Mouse (Mus musculus) mature B cell (primary cell): ENCODE measurements around the gene Mocs2.

ENCODE experiments used
- in situ Hi-C: fragments of 300-500 bp; cut with MboI; formaldehyde crosslinking; loops from 2 replicates; pipeline ENCODE4 v1.14.3; 2019

Mocs2 gene

GRCm38 (mm10) chr13:114817751-114818360 lies at the start of gene Mocs2:
Mocs2 (plus strand) TSS chr13:114818236.
- in situ Hi-C loops, result no loop called here

- in situ Hi-C loops, result loop anchor here (25.0 kb wide), 1 partner anchor 904 kb away; no protein-coding TSS in a partner anchor
Observed at GRCm38 (mm10) chr13:114791511-114791910, 26.5 kb upstream of the Mocs2 start.

- in situ Hi-C loops, result loop anchor here (25.0 kb wide), 1 partner anchor 906 kb away; no protein-coding TSS in a partner anchor
Observed at GRCm38 (mm10) chr13:114793250-114794030, 24.6 kb upstream of the Mocs2 start.

GRCm38 (mm10) chr13:114801857-114802256 lies 16.2 kb upstream of the Mocs2 start:
- in situ Hi-C loops, result no loop called here

- in situ Hi-C loops, result no loop called here
Observed at GRCm38 (mm10) chr13:114802971-114803370, 15.1 kb upstream of the Mocs2 start.

- in situ Hi-C loops, result no loop called here
Observed at GRCm38 (mm10) chr13:114809624-114810210, 8.3 kb upstream of the Mocs2 start.

- in situ Hi-C loops, result no loop called here
Observed at GRCm38 (mm10) chr13:114818513-114818912, 477 bp downstream of the Mocs2 start.

- in situ Hi-C loops, result no loop called here
Observed at GRCm38 (mm10) chr13:114822871-114823270, 4.8 kb downstream of the Mocs2 start.

GRCm38 (mm10) chr13:114825377-114825855 lies 7.4 kb downstream of the Mocs2 start:
- in situ Hi-C loops, result loop anchor here (25.0 kb wide), 1 partner anchor 262 kb away; the partner anchor contains the start of gene Pelo

- in situ Hi-C loops, result loop anchor here (10.0 to 25.0 kb wide), 2 partner anchors 103 to 256 kb away; partner anchors contain the start of genes Itga2 and Pelo
Observed at GRCm38 (mm10) chr13:114831367-114831833, 13.4 kb downstream of the Mocs2 start.

- in situ Hi-C loops, result loop anchor here (10.0 to 25.0 kb wide), 2 partner anchors 102 to 255 kb away; partner anchors contain the start of genes Itga2 and Pelo
Observed at GRCm38 (mm10) chr13:114832761-114833160, 14.7 kb downstream of the Mocs2 start.

- in situ Hi-C loops, result loop anchor here (10.0 to 25.0 kb wide), 2 partner anchors 101 to 254 kb away; partner anchors contain the start of genes Itga2 and Pelo
Observed at GRCm38 (mm10) chr13:114833351-114833750, 15.3 kb downstream of the Mocs2 start.

- in situ Hi-C loops, result loop anchor here (10.0 to 25.0 kb wide), 2 partner anchors 100 to 253 kb away; partner anchors contain the start of genes Itga2 and Pelo
Observed at GRCm38 (mm10) chr13:114834580-114834979, 16.5 kb downstream of the Mocs2 start.

- in situ Hi-C loops, result loop anchor here (10.0 to 25.0 kb wide), 2 partner anchors 98 to 250 kb away; partner anchors contain the start of genes Itga2 and Pelo
Observed at GRCm38 (mm10) chr13:114837061-114837460, 19.0 kb downstream of the Mocs2 start.

GRCm38 (mm10) chr13:114838535-114838990 lies 20.5 kb downstream of the Mocs2 start:
- in situ Hi-C loops, result loop anchor here (10.0 to 25.0 kb wide), 2 partner anchors 96 to 249 kb away; partner anchors contain the start of genes Itga2 and Pelo

- in situ Hi-C loops, result loop anchor here (10.0 to 25.0 kb wide), 2 partner anchors 96 to 248 kb away; partner anchors contain the start of genes Itga2 and Pelo
Observed at GRCm38 (mm10) chr13:114839098-114839497, 21.1 kb downstream of the Mocs2 start.

GRCm38 (mm10) chr13:114840545-114840944 lies 22.5 kb downstream of the Mocs2 start:
- in situ Hi-C loops, result loop anchor here (25.0 kb wide), 1 partner anchor 247 kb away; the partner anchor contains the start of gene Pelo

GRCm38 (mm10) chr13:114843318-114843717 lies 25.3 kb downstream of the Mocs2 start:
- in situ Hi-C loops, result loop anchor here (25.0 kb wide), 1 partner anchor 244 kb away; the partner anchor contains the start of gene Pelo

- in situ Hi-C loops, result loop anchor here (25.0 kb wide), 1 partner anchor 241 kb away; the partner anchor contains the start of gene Pelo
Observed at GRCm38 (mm10) chr13:114845804-114846203, 27.8 kb downstream of the Mocs2 start.

- in situ Hi-C loops, result loop anchor here (25.0 kb wide), 1 partner anchor 238 kb away; the partner anchor contains the start of gene Pelo
Observed at GRCm38 (mm10) chr13:114848945-114849344, 30.9 kb downstream of the Mocs2 start.
